Comparison of ENCODE assay signal across 8 mouse cellular contexts in the genomic region with DNA sequence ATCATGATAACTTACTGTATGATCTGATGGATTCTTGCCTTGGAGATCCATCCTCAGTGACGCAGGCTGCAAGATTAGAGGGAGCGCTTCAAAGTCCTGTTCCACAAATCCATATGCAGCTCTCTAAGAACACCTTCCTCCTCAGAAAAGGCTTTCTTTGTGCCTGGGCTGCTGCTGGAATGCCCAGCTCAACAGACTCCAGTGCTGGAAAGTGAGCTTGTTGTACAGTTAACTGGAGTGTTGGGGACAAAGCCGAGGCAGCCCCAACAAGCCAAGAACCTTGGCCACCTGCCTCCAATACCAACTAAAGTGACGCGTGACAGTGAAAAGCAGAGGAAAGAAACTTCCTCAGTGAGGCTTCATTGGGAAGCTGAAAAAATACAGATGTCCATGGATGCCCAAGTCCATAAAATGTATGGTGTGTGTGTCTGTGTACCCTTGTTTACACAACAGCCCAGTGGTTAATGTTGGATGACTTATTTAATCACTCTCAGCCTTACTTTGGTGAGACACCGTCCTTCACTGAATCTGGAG. TPM values are rescaled to one million over a fixed set of nuclear protein-coding genes. Genes with fewer than 3 reads are reported as not detected.
DNase-seq lines count a peak whose midpoint lies in the region; ATAC-seq lines count a peak whose summit lies in the region.

No protein-coding gene starts in this region.

- peak overlapping the region; percentile 80 for H3K27ac ChIP-seq in heart, embryonic 12.5 days (ENCODE audit: poor library complexity, severe bottlenecking)
- no peak overlapping the region for H3K27ac ChIP-seq in limb, embryonic 11.5 days (replicated peaks; ENCODE audit: low read depth, low read length)

- H3K4me2 ChIP-seq in heart, embryonic 12.5 days = peak overlapping the region; percentile 73
- H3K4me2 ChIP-seq in limb, embryonic 11.5 days (ENCODE audit: low read depth, severe bottlenecking) = peak overlapping the region; percentile 40

- peak; percentile 8 to 9 for DNase-seq in layer of hippocampus, postnatal 36 days
- no peak for DNase-seq in layer of hippocampus, adult 11-12 months (ENCODE audit: low spot score)
- DNase-seq in cerebellum, postnatal 14 days = peak; percentile 20 to 25
- DNase-seq in limb, embryonic 11.5 days (ENCODE audit: low spot score) = no peak
- DNase-seq in right cerebral cortex, postnatal 25 days = peak; percentile 14
- DNase-seq in ovary, postnatal 10 days (ENCODE audit: low spot score) = no peak
- no peak for DNase-seq in thymus, postnatal 25 days

- 52% methylated on average over 6 of the region's 6 CpGs for WGBS in heart, embryonic 12.5 days
- WGBS in limb, embryonic 11.5 days = 60% methylated on average over 6 of the region's 6 CpGs

- peaks cover 24% of the 10 kb centered on the region for H3K4me1 ChIP-seq in heart, embryonic 12.5 days (replicated peaks)
- H3K4me1 ChIP-seq in limb, embryonic 11.5 days (ENCODE audit: control insufficient read depth, insufficient read depth, low read length) = 0 out of 2 replicates have a peak, but pooled peaks cover 2% of the 10 kb centered on the region

- H3K27me3 ChIP-seq in heart, embryonic 12.5 days (replicated peaks) = no peaks in the 10 kb centered on the region
- H3K27me3 ChIP-seq in limb, embryonic 11.5 days (ENCODE audit: control insufficient read depth, insufficient read depth, low read length) = no peaks in the 10 kb centered on the region

- ATAC-seq in heart, embryonic 12.5 days (ENCODE audit: insufficient number of reproducible peaks, low FRiP score) = no peak
- no peak; the same call in 1 of the 2 replicates for ATAC-seq in limb, embryonic 11.5 days (ENCODE audit: insufficient number of reproducible peaks, low FRiP score, low TSS enrichment, low read depth)

- H3K36me3 ChIP-seq in heart, embryonic 12.5 days = no peaks in the 10 kb centered on the region; the same call in 1 of the 2 replicates
- H3K36me3 ChIP-seq in limb, embryonic 11.5 days (ENCODE audit: control insufficient read depth, insufficient read depth, low read length) = no peaks in the 10 kb centered on the region

- H3K4me3 ChIP-seq in heart, embryonic 12.5 days = peak overlapping the region; percentile 59
- H3K4me3 ChIP-seq in limb, embryonic 11.5 days (ENCODE audit: low read depth, low read length) = peak overlapping the region; percentile 47

- no peaks in the 10 kb centered on the region for H3K9me3 ChIP-seq in heart, embryonic 12.5 days (replicated peaks)
- H3K9me3 ChIP-seq in limb, embryonic 11.5 days (ENCODE audit: control insufficient read depth, low read length) = no peaks in the 10 kb centered on the region

- peak overlapping the region; percentile 64 for H3K9ac ChIP-seq in heart, embryonic 12.5 days
- H3K9ac ChIP-seq in limb, embryonic 11.5 days (ENCODE audit: low read length) = peak overlapping the region; percentile 62; the same call in 1 of the 2 replicates

RNA-seq across cellular contexts. Expression of a gene that starts 1.2 kb away (rescaled TPM):
- 10 to 100 TPM; 41.5 to 45.6 TPM for total RNA-seq in layer of hippocampus, postnatal 36 days (2021)
- 92.3 and 96.6 TPM in 2 replicates for polyA plus RNA-seq in heart, embryonic 12.5 days (2016; fragmentation: Nextera tagmentation; extraction: Ambion mirVana)
- polyA plus RNA-seq in limb, embryonic 11.5 days (2014; fragmentation: Nextera tagmentation; extraction: Ambion mirVana) = 27.6 and 32.0 TPM in 2 replicates

Comparison
In these comparisons a context has a peak if more than half of its experiments do, and no peak if none do; other contexts are left out.
1. DNase-seq: peak in layer of hippocampus, postnatal 36 days (2 of 2), cerebellum, postnatal 14 days (2 of 2) and right cerebral cortex, postnatal 25 days (single experiment); none in layer of hippocampus, adult 11-12 months (single experiment), limb, embryonic 11.5 days (single experiment), ovary, postnatal 10 days (single experiment) and thymus, postnatal 25 days (single experiment).